Comparison of ENCODE assay signal across 8 mouse cellular contexts in genomic region chr14:55854406-55855100, GRCm38 (mm10). TPM values are rescaled to one million over a fixed set of nuclear protein-coding genes. Genes with fewer than 3 reads are reported as not detected.
DNase-seq lines count a peak whose midpoint lies in the region; ATAC-seq lines count a peak whose summit lies in the region.

No protein-coding gene starts in this region.

- H3K4me1 ChIP-seq in kidney, embryonic 16.5 days (ENCODE audit: insufficient read depth, low read length) = peaks cover 44% of the 10 kb centered on the region
- peaks cover 52% of the 10 kb centered on the region for H3K4me1 ChIP-seq in embryonic facial prominence, embryonic 14.5 days (ENCODE audit: control insufficient read depth, insufficient read depth, low read length)
- H3K4me1 ChIP-seq in intestine, embryonic 15.5 days (replicated peaks) = peaks cover 49% of the 10 kb centered on the region
- peaks cover 32% of the 10 kb centered on the region for H3K4me1 ChIP-seq in midbrain, embryonic 11.5 days (ENCODE audit: control insufficient read depth, insufficient read depth, low read length)

- WGBS in kidney, embryonic 16.5 days = under 1% methylated on average over 9 of the region's 9 CpGs
- WGBS in embryonic facial prominence, embryonic 14.5 days = 0% methylated on average over 9 of the region's 9 CpGs
- 3% methylated on average over 9 of the region's 9 CpGs for WGBS in intestine, embryonic 15.5 days
- WGBS in midbrain, embryonic 11.5 days = 0% methylated on average over 9 of the region's 9 CpGs

- DNase-seq in kidney, postnatal 25 days = no peak
- no peak for DNase-seq in embryonic facial prominence, embryonic 14.5 days (ENCODE audit: low spot score)
- peak; percentile 92 for DNase-seq in midbrain, embryonic 11.5 days (ENCODE audit: low spot score, missing footprints)
- no peak for DNase-seq in adrenal gland, postnatal 25 days
- no peak for DNase-seq in thymus, postnatal 14 days
- no peak for DNase-seq in left cerebral cortex, postnatal 4 days

- H3K9me3 ChIP-seq in kidney, embryonic 16.5 days (ENCODE audit: low read length) = no peaks in the 10 kb centered on the region
- H3K9me3 ChIP-seq in embryonic facial prominence, embryonic 14.5 days (ENCODE audit: control insufficient read depth, low read length) = no peaks in the 10 kb centered on the region
- H3K9me3 ChIP-seq in intestine, embryonic 15.5 days = no peaks in the 10 kb centered on the region
- H3K9me3 ChIP-seq in midbrain, embryonic 11.5 days (ENCODE audit: control insufficient read depth, low read length) = no peaks in the 10 kb centered on the region

- H3K4me2 ChIP-seq in kidney, embryonic 16.5 days (replicated peaks; ENCODE audit: low read depth, low read length) = peak overlapping the region; percentile 88
- H3K4me2 ChIP-seq in embryonic facial prominence, embryonic 14.5 days (ENCODE audit: low read depth, low read length) = peak overlapping the region; percentile 84
- peak overlapping the region; percentile 80 for H3K4me2 ChIP-seq in intestine, embryonic 15.5 days (replicated peaks)
- peak overlapping the region; percentile 92 for H3K4me2 ChIP-seq in midbrain, embryonic 11.5 days

- ATAC-seq in kidney, embryonic 16.5 days (ENCODE audit: low FRiP score, low TSS enrichment) = peak; percentile 10; the same call in 1 of the 2 replicates
- no peak; the same call in 1 of the 2 replicates for ATAC-seq in embryonic facial prominence, embryonic 14.5 days (ENCODE audit: low read depth)
- ATAC-seq in intestine, embryonic 15.5 days = peak; percentile 48
- peak; percentile 55 for ATAC-seq in midbrain, embryonic 11.5 days (ENCODE audit: low FRiP score)

- 0 out of 2 replicates have a peak, but pooled peaks cover 3% of the 10 kb centered on the region for H3K36me3 ChIP-seq in kidney, embryonic 16.5 days (ENCODE audit: insufficient read depth, low read length)
- H3K36me3 ChIP-seq in embryonic facial prominence, embryonic 14.5 days (ENCODE audit: control insufficient read depth, insufficient read depth, low read length) = peaks cover 9% of the 10 kb centered on the region
- H3K36me3 ChIP-seq in intestine, embryonic 15.5 days = no peaks in the 10 kb centered on the region
- H3K36me3 ChIP-seq in midbrain, embryonic 11.5 days (ENCODE audit: control insufficient read depth, insufficient read depth, low read length) = no peaks in the 10 kb centered on the region

- H3K27ac ChIP-seq in kidney, embryonic 16.5 days (ENCODE audit: low read length) = peak overlapping the region; percentile 96
- peak overlapping the region; percentile 97 for H3K27ac ChIP-seq in embryonic facial prominence, embryonic 14.5 days (replicated peaks; ENCODE audit: low read depth, low read length)
- peak overlapping the region; percentile 97 for H3K27ac ChIP-seq in intestine, embryonic 15.5 days
- H3K27ac ChIP-seq in midbrain, embryonic 11.5 days (ENCODE audit: low read depth, low read length) = peak overlapping the region; percentile 66

- no peaks in the 10 kb centered on the region for H3K27me3 ChIP-seq in kidney, embryonic 16.5 days (ENCODE audit: insufficient read depth, low read length)
- no peaks in the 10 kb centered on the region for H3K27me3 ChIP-seq in embryonic facial prominence, embryonic 14.5 days (replicated peaks; ENCODE audit: control insufficient read depth, insufficient read depth, low read length)
- H3K27me3 ChIP-seq in intestine, embryonic 15.5 days (replicated peaks) = no peaks in the 10 kb centered on the region
- no peaks in the 10 kb centered on the region for H3K27me3 ChIP-seq in midbrain, embryonic 11.5 days (ENCODE audit: control insufficient read depth, insufficient read depth, low read length)

- intact Hi-C loops in left cerebral cortex, postnatal 4 days (cut with DNase I) = no loop called here

- H3K9ac ChIP-seq in kidney, embryonic 16.5 days (replicated peaks; ENCODE audit: low read length) = peak overlapping the region; percentile 69
- peak overlapping the region; percentile 83 for H3K9ac ChIP-seq in embryonic facial prominence, embryonic 14.5 days (ENCODE audit: low read depth, low read length)
- peak overlapping the region; percentile 73 for H3K9ac ChIP-seq in intestine, embryonic 15.5 days
- H3K9ac ChIP-seq in midbrain, embryonic 11.5 days (ENCODE audit: low read length) = peak overlapping the region; percentile 84

- peak overlapping the region; percentile 71 for H3K4me3 ChIP-seq in kidney, embryonic 16.5 days (ENCODE audit: low read length)
- H3K4me3 ChIP-seq in embryonic facial prominence, embryonic 14.5 days (ENCODE audit: low read depth, low read length) = peak overlapping the region; percentile 80
- peak overlapping the region; percentile 65 for H3K4me3 ChIP-seq in intestine, embryonic 15.5 days (replicated peaks)
- H3K4me3 ChIP-seq in midbrain, embryonic 11.5 days (ENCODE audit: low read depth, low read length) = peak overlapping the region; percentile 57

RNA-seq across cellular contexts. Expression of gene Nynrin, which starts 0.7 kb away (rescaled TPM):
- polyA plus RNA-seq in kidney, embryonic 16.5 days (2015; fragmentation: Nextera tagmentation; extraction: Ambion mirVana) = 22.5 and 25.1 TPM in 2 replicates
- 15.6 and 19.5 TPM in 2 replicates for polyA plus RNA-seq in embryonic facial prominence, embryonic 14.5 days (2014; fragmentation: Nextera tagmentation; extraction: Ambion mirVana)
- 14.5 and 18.3 TPM in 2 replicates for polyA plus RNA-seq in intestine, embryonic 15.5 days (2015; fragmentation: Nextera tagmentation; extraction: Ambion mirVana)
- 10.7 and 12.0 TPM in 2 replicates for polyA plus RNA-seq in midbrain, embryonic 11.5 days (2014; fragmentation: Nextera tagmentation; extraction: Ambion mirVana)
- 10.7 and 13.5 TPM in 2 replicates for total RNA-seq in adrenal gland, postnatal 25 days (2021)
- 10 to 100 TPM; 39.1 to 40.9 TPM for total RNA-seq in left cerebral cortex, postnatal 4 days (2021)

RNA-seq across cellular contexts. Expression of gene Cbln3, which starts 29.6 kb away (rescaled TPM):
- polyA plus RNA-seq in kidney, embryonic 16.5 days (2015; fragmentation: Nextera tagmentation; extraction: Ambion mirVana) = 0.42 and 0.74 TPM in 2 replicates
- 0.25 and 0.50 TPM in 2 replicates for polyA plus RNA-seq in embryonic facial prominence, embryonic 14.5 days (2014; fragmentation: Nextera tagmentation; extraction: Ambion mirVana)
- 0.18 and 0.29 TPM in 2 replicates for polyA plus RNA-seq in intestine, embryonic 15.5 days (2015; fragmentation: Nextera tagmentation; extraction: Ambion mirVana)
- 0.03 and 0.23 TPM in 2 replicates for polyA plus RNA-seq in midbrain, embryonic 11.5 days (2014; fragmentation: Nextera tagmentation; extraction: Ambion mirVana)
- 0.15 and 0.24 TPM in 2 replicates for total RNA-seq in adrenal gland, postnatal 25 days (2021)
- under 1 TPM; 0.44 to 0.74 TPM for total RNA-seq in left cerebral cortex, postnatal 4 days (2021)

RNA-seq across cellular contexts. Expression of gene Khnyn, which starts 30.2 kb away (rescaled TPM):
- 18.7 and 19.3 TPM in 2 replicates for polyA plus RNA-seq in kidney, embryonic 16.5 days (2015; fragmentation: Nextera tagmentation; extraction: Ambion mirVana)
- 9.1 and 9.7 TPM in 2 replicates for polyA plus RNA-seq in embryonic facial prominence, embryonic 14.5 days (2014; fragmentation: Nextera tagmentation; extraction: Ambion mirVana)
- 15.1 and 15.4 TPM in 2 replicates for polyA plus RNA-seq in intestine, embryonic 15.5 days (2015; fragmentation: Nextera tagmentation; extraction: Ambion mirVana)
- 8.5 and 8.7 TPM in 2 replicates for polyA plus RNA-seq in midbrain, embryonic 11.5 days (2014; fragmentation: Nextera tagmentation; extraction: Ambion mirVana)
- 21.6 and 25.5 TPM in 2 replicates for total RNA-seq in adrenal gland, postnatal 25 days (2021)
- 10 to 100 TPM; 12.5 to 13.4 TPM for total RNA-seq in left cerebral cortex, postnatal 4 days (2021)

RNA-seq across cellular contexts. Expression of gene Nfatc4, which starts 31.6 kb away (rescaled TPM):
- polyA plus RNA-seq in kidney, embryonic 16.5 days (2015; fragmentation: Nextera tagmentation; extraction: Ambion mirVana) = 38.2 and 38.7 TPM in 2 replicates
- 56.5 and 74.7 TPM in 2 replicates for polyA plus RNA-seq in embryonic facial prominence, embryonic 14.5 days (2014; fragmentation: Nextera tagmentation; extraction: Ambion mirVana)
- 25.7 and 26.3 TPM in 2 replicates for polyA plus RNA-seq in intestine, embryonic 15.5 days (2015; fragmentation: Nextera tagmentation; extraction: Ambion mirVana)
- 9.9 and 11.5 TPM in 2 replicates for polyA plus RNA-seq in midbrain, embryonic 11.5 days (2014; fragmentation: Nextera tagmentation; extraction: Ambion mirVana)
- 19.9 and 30.5 TPM in 2 replicates for total RNA-seq in adrenal gland, postnatal 25 days (2021)
- 1 to 10 TPM; 8.2 TPM for total RNA-seq in left cerebral cortex, postnatal 4 days (2021)

RNA-seq across cellular contexts. Expression of gene Sdr39u1, which starts 45.5 kb away (rescaled TPM):
- polyA plus RNA-seq in kidney, embryonic 16.5 days (2015; fragmentation: Nextera tagmentation; extraction: Ambion mirVana) = 71.1 and 75.8 TPM in 2 replicates
- 56.9 and 71.5 TPM in 2 replicates for polyA plus RNA-seq in embryonic facial prominence, embryonic 14.5 days (2014; fragmentation: Nextera tagmentation; extraction: Ambion mirVana)
- polyA plus RNA-seq in intestine, embryonic 15.5 days (2015; fragmentation: Nextera tagmentation; extraction: Ambion mirVana) = 73.6 and 80.3 TPM in 2 replicates
- polyA plus RNA-seq in midbrain, embryonic 11.5 days (2014; fragmentation: Nextera tagmentation; extraction: Ambion mirVana) = 25.0 and 27.8 TPM in 2 replicates
- total RNA-seq in adrenal gland, postnatal 25 days (2021) = 58.1 and 62.6 TPM in 2 replicates
- total RNA-seq in left cerebral cortex, postnatal 4 days (2021) = 10 to 100 TPM; 63.1 to 75.9 TPM
